Mouse (Mus musculus): ENCODE results near the gene March8. TPM values are rescaled to one million over a fixed set of nuclear protein-coding genes. Genes with fewer than 3 reads are reported as not detected.
"Not testable (repeated sequence)": the region's sequence is repeated elsewhere in the genome, so short reads cannot be mapped to it uniquely, and the experiment has no call there.

Gene March8
- 6.8 and 18.2 TPM in 2 replicates for total RNA-seq (2017)

DNA sequence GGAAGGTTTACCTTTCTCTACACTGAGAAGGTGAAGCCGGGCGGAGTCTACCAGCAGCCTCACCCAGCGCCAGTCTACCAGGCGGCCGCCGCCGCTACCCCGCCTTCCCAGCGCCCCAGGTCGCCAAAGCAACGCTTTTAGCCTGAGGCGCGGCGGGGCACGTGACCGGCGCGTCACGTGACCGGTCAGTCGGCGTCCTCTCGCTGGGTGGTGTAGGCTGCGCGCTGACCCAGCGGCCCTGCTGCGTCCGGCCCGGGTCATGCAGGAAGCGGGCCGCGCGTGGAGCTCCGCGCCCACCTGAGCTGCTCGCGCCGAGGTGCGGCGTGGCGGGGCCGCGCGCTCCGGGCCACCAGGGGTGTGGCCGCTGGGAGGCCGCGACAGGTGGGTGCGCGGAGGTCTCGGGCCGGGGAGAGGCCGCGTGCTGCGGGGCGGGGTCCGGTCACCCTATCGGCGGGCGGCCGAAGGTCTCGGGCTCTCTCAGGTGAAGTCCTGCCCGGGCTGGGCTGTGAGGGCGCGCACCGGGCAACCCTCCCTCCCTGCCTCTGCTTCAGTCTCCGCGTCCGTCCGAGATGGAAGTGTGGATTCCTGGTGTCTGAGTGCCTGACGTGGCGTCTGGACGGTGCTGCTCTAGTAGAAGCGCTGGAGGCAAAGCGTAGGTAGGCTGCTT is at the start of gene March8:
TSS of gene March8 (plus strand) at position 190 of the 667 bp plus-strand sequence.
- ATAC-seq (ENCODE audit: extremely low read depth, insufficient number of reproducible peaks, low FRiP score, poor library complexity, severe bottlenecking): peak; percentile 75

DNA sequence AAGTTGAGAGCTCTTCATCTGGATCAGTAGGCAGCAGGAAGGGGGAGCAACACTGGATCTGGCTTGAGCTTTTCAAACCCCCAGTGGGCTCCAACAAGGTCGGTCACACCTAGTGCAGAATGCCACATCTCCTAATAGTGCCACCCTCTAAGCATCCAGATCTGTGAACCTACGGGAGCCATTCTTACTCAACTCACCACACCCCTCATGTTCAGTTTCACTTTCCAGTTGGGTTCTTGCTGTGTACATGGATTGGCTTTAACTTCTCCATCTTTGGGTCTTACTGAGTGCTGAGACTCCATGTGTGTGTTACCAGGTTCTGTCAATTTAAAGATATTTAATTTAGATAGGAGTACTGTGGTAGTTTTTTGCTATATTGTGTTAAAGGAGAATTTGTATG is 26.4 kb upstream of the March8 start:
- ATAC-seq (ENCODE audit: extremely low read depth, insufficient number of reproducible peaks, low FRiP score, poor library complexity, severe bottlenecking): no peak

DNA sequence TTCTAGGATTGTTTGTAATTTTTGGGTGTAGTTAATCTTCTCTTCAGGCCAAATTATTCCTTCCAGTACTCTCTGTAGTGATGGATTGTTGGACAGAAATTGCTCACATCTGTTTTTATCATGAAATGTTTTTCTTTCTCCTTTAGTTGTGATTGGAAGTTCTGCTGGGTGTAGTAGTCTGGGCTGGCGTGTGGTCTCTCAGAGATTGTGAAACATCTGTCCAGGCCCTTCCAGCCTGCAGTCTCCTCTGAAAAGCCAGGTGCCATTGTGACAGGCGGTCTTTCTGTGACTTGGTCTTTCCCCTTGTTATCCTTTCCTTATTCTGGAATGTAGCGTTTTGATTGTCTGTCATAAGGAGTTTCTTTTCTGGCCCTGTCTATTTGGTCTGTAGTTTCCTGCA is 18.6 kb upstream of the March8 start:
- ATAC-seq (ENCODE audit: extremely low read depth, insufficient number of reproducible peaks, low FRiP score, poor library complexity, severe bottlenecking): no peak

GRCm38 (mm10) chr6:116326641-116327040 is 11.2 kb upstream of the March8 start:
- no peak for ATAC-seq (ENCODE audit: extremely low read depth, insufficient number of reproducible peaks, low FRiP score, poor library complexity, severe bottlenecking)

DNA sequence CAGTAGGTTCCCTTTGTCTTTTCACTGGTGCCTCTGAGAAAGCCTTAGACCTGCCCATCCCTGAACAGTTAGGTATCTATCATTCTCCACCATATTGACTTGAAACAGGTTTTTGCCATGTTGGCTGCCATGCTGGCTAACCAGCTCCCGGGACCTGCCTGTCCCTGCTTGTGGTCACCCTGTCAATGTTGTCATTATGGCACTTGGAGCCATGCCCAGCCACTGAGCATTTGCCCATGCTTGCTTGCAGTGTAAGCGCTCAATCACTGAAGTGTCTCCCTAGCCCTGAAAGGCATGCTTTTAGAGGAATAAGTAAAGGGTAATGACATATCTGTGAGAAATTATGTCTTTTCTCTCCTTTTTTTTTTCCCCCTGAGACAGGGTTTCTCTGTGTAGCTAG is 6.4 kb upstream of the March8 start:
- no peak for ATAC-seq (ENCODE audit: extremely low read depth, insufficient number of reproducible peaks, low FRiP score, poor library complexity, severe bottlenecking)

- no peak for ATAC-seq (ENCODE audit: extremely low read depth, insufficient number of reproducible peaks, low FRiP score, poor library complexity, severe bottlenecking)
These were observed 374 bp upstream of the March8 start for GRCm38 (mm10) chr6:116337466-116337834.

GRCm38 (mm10) chr6:116338520-116338919 is 696 bp downstream of the March8 start:
- no peak for ATAC-seq (ENCODE audit: extremely low read depth, insufficient number of reproducible peaks, low FRiP score, poor library complexity, severe bottlenecking)

- ATAC-seq (ENCODE audit: extremely low read depth, insufficient number of reproducible peaks, low FRiP score, poor library complexity, severe bottlenecking): no peak
These were observed 1.3 kb downstream of the March8 start for GRCm38 (mm10) chr6:116339088-116339487.

DNA sequence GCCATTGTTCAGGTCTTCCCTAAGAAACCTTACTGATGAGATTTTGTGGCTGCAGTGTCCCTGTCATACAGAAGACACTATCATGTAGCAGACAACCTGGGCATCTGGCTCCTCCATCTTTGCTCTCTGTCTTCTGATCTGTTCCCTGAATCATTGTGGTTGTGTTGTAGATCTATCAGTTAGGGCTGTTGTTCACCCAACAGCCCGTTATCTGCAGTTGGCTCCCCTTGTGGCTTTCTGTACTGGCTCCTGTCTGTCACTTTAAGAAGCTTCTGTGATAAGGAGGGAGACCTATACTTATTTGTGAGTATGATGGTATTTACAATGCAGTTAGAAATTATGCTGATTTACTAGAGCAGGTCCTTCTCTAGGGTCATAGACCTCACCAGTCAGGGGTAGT is 2.7 kb downstream of the March8 start:
- ATAC-seq (ENCODE audit: extremely low read depth, insufficient number of reproducible peaks, low FRiP score, poor library complexity, severe bottlenecking): no peak

DNA sequence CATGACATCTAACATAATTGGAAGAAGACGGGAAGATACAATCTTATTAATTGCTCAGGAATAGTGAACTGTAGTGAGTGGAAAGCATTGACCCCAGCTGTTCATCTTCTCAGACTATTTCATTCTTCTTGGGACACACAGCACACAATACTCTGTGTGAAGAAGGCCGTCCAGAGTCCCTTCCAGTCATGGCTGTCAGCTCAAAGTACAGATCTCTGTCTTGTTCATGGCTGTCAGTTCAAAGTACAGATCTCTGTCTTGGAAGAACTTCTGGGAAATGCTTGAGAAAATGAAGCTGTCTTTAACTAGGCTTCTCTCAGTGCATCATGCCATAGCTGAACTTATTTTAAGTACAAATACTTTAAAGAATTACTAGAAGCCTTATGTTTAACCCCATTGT is 10.1 kb downstream of the March8 start:
- ATAC-seq (ENCODE audit: extremely low read depth, insufficient number of reproducible peaks, low FRiP score, poor library complexity, severe bottlenecking): no peak

DNA sequence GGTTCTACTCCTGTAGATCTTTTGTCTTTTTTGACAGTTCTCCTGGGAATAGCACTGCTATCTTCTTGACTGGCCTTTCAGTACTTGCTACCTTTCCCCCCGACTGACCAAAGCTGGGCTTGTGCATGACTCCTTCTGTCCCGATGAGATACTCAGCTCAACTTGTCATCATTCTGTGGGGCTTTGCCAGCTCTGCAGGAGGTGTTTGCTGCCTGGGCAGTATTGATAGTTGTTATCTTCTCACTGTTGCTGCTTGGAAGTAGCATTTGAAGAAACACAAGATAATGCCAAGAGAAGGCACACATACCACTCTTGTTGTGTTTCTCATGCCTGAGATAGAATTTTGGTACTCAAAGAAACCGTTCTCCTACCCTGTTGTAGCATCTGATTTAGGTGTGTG is 12.2 kb downstream of the March8 start:
- ATAC-seq (ENCODE audit: extremely low read depth, insufficient number of reproducible peaks, low FRiP score, poor library complexity, severe bottlenecking): no peak

- ATAC-seq (ENCODE audit: extremely low read depth, insufficient number of reproducible peaks, low FRiP score, poor library complexity, severe bottlenecking): no peak
These were observed 12.8 kb downstream of the March8 start for GRCm38 (mm10) chr6:116350643-116351042.

GRCm38 (mm10) chr6:116351534-116351933 is 13.7 kb downstream of the March8 start:
- ATAC-seq (ENCODE audit: extremely low read depth, insufficient number of reproducible peaks, low FRiP score, poor library complexity, severe bottlenecking): no peak

- ATAC-seq (ENCODE audit: extremely low read depth, insufficient number of reproducible peaks, low FRiP score, poor library complexity, severe bottlenecking): no peak
These were observed 15.6 kb downstream of the March8 start for GRCm38 (mm10) chr6:116353428-116353827.

DNA sequence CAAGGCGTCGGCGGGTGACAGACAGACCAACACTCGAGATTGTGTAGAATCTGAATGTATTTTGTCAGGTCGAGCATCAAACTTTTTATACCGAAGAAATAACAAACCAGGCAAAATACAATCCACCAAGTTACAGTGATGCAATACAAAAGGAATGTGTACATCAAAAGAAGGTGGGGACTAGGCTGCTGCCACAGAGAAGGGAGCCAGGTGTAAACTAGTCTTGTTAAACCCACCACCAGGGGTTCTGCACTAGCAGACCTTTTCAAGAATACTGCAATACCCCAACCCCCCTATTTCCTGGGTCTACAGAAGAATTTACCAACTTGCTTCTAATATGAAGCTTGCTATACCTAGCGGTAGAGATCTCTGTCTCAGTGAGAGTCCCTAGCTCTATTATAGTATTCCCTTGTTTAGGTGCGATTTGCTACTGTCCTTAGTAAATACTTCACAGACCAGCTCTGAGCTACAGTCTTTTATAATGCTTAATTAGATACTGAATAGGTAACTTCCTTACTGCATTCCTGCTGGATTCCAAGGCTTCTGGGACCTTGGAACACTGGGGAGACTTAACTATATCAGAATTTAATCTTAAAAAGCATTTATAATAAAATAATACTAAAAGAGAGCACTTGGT is 18.6 kb downstream of the March8 start:
- not testable (repeated sequence) for ATAC-seq (ENCODE audit: extremely low read depth, insufficient number of reproducible peaks, low FRiP score, poor library complexity, severe bottlenecking)

DNA sequence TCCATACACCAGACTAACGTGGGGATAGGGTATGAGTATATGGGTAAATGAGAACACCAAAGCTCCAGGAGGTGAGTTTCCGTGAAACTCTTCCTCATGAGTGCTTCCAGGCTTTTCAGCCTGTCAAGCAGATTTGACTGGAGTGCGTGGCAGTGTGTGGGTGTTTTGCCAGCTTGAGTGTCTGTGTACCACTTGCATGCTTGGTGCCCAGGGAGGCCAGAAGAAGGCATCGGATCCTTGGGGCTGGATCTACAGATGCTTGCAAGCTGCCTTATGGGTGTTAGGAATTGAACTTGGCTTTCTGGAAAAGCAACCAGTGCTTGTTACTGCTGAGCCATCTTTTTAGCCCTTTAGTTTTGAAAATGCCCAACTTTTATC is 19.1 kb downstream of the March8 start:
- no peak for ATAC-seq (ENCODE audit: extremely low read depth, insufficient number of reproducible peaks, low FRiP score, poor library complexity, severe bottlenecking)

DNA sequence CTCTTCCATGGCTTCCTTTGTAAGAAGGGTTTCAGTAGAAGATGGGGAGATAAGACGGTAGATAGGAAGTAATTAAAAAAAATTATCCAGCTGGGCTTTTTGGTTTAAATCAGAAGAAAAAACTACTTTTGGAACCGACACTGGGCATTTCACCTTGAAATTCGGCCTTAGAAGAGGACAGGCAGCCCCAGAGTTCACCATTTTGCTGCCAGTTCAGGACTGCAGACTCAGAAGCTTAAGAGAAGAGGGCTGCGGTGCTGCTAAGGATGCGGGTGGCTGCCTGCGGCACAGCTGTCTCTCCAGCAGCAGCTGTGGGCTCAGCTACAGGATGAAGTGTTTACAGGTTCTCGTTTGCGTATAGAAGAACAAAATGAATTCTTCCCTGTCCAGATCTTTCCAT is 20.2 kb downstream of the March8 start:
- no peak for ATAC-seq (ENCODE audit: extremely low read depth, insufficient number of reproducible peaks, low FRiP score, poor library complexity, severe bottlenecking)

DNA sequence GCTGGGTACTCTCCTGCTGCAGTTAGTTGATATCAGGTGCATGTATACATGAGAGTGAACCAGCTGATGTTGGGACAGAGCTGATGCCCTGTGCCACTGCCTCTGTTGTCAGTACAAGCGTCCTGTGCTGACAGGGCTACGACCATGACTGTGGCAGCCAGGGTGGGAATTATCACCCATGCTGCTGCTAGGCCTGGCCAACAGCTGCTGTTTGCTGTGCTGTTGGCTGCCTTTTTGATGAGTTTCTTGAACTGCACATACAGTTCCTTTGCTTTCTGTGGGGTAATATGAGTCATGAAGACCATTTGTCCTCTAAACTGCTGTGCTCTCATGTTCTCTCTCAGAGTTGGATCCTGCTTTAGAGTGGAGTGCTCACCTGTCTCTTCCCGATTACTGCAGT is 21.4 kb downstream of the March8 start:
- ATAC-seq (ENCODE audit: extremely low read depth, insufficient number of reproducible peaks, low FRiP score, poor library complexity, severe bottlenecking): no peak

DNA sequence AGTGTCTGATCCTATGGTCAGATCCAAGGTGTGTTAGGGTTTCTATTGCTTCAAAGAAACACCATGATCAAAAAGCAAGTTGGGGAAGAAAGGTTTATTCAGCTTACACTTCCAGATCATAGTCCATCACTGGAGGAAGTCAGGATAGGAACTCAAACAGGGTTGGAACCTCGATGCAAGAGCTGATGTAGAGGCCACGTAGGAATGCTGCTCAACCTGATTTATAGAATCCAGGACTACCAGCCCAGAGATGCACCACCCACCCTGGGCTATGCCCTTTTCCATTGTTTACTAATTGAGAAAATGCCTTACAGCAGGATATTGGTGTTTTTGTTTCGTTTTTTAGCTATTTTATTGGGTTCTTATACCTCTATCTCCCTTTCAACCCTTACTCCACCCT is 23.6 kb downstream of the March8 start:
- ATAC-seq (ENCODE audit: extremely low read depth, insufficient number of reproducible peaks, low FRiP score, poor library complexity, severe bottlenecking): no peak

GRCm38 (mm10) chr6:116361993-116362392 is 24.2 kb downstream of the March8 start:
- no peak for ATAC-seq (ENCODE audit: extremely low read depth, insufficient number of reproducible peaks, low FRiP score, poor library complexity, severe bottlenecking)

DNA sequence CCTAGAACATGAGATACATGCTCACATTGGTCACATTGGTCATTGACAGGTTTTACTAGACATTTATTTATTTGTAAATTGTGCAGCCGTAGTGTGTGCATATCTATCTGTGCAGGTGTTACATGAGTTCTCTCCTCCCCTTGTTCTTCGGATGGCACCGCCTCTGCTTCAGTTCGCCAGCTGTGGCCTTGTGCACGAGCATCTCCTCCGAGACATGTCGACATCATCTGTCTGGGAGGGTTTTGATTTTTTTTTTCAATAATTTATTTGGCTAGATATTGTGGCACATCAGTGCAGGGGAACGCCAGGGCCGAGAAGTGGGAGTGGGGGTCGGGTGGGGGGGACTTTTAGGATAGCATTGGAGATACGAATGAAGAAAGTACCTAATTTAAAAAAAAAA is 30.1 kb downstream of the March8 start:
- ATAC-seq (ENCODE audit: extremely low read depth, insufficient number of reproducible peaks, low FRiP score, poor library complexity, severe bottlenecking): no peak

Measured in neutrophil, adult 5-6 weeks (primary cell).